Comparison of ENCODE assay signal across 19 mouse cellular contexts in genomic region chr17:72293267-72293580, GRCm38 (mm10).
"Had no signal": no experiment of that assay in that cellular context is flagged by ENCODE, and none has a peak within 500 bp of the region (broad histone marks: within the 10 kb centered on the region; RNA-seq: fewer than 3 reads in every experiment).

No protein-coding gene starts in this region.

- H3K9ac ChIP-seq: limb, embryonic 12.5 days; liver, embryonic 13.5 days; liver, postnatal 0 days; lung, embryonic 15.5 days; midbrain, embryonic 15.5 days; neural tube, embryonic 12.5 days had no signal

- H3K4me2 ChIP-seq: limb, embryonic 12.5 days; liver, embryonic 13.5 days; lung, embryonic 15.5 days; midbrain, embryonic 11.5 days; midbrain, embryonic 15.5 days; neural tube, embryonic 12.5 days had no signal

- H3K36me3 ChIP-seq: limb, embryonic 12.5 days; liver, embryonic 13.5 days; lung, embryonic 15.5 days; midbrain, embryonic 15.5 days; neural tube, embryonic 12.5 days had no signal

- H3K4me3 ChIP-seq: limb, embryonic 12.5 days; liver, embryonic 13.5 days; lung, embryonic 15.5 days; megakaryocyte, embryonic 14.5 days; midbrain, embryonic 15.5 days; neural tube, embryonic 12.5 days had no signal

- H3K27me3 ChIP-seq: limb, embryonic 12.5 days; liver, embryonic 13.5 days; lung, embryonic 15.5 days; megakaryocyte, embryonic 14.5 days; midbrain, embryonic 15.5 days; neural tube, embryonic 12.5 days had no signal

- ATAC-seq: liver, postnatal 0 days; midbrain, embryonic 15.5 days had no signal

- H3K9me3 ChIP-seq: limb, embryonic 12.5 days; lung, embryonic 15.5 days; midbrain, embryonic 15.5 days; neural tube, embryonic 12.5 days had no signal

- H3K27ac ChIP-seq: kidney, postnatal 0 days; limb, embryonic 12.5 days; liver, embryonic 13.5 days; lung, embryonic 15.5 days; macrophage; midbrain, embryonic 15.5 days; neural tube, embryonic 12.5 days; stomach, postnatal 0 days had no signal

- DNase-seq: kidney, adult 11 months; kidney, adult 9 months; kidney, postnatal 36 days; layer of hippocampus, adult 9-11 months; layer of hippocampus, postnatal 36 days; liver; liver, embryonic 13.5 days; liver, postnatal 0 days; lung, postnatal 14 days; thymus, postnatal 4 days had no signal

- H3K4me1 ChIP-seq: limb, embryonic 12.5 days; liver, embryonic 13.5 days; lung, embryonic 15.5 days; megakaryocyte, embryonic 14.5 days; neural tube, embryonic 12.5 days had no signal
